Mouse (Mus musculus) activated CD4-positive, CD25-positive, alpha-beta regulatory T cell, adult 4 months (primary cell): ENCODE data around the gene Tcf12. TPM values are rescaled to one million over a fixed set of nuclear protein-coding genes. Genes with fewer than 3 reads are reported as not detected.

Source experiments
- polyA plus RNA-seq, 2 experiments: library from polyadenylated mRNA; unstranded; fragments of 100-300 nt; shearing (Covaris generic); gene quantifications; one replicate each; pipeline ENCODE4 v1.2.1; 2017

Gene Tcf12
- polyA plus RNA-seq, 2 experiments from 2014 or later: 29.9 to 36.7 TPM

Other genes starting within 250 kb of the Tcf12 start
- 10 to 100 TPM; 47.4 to 52.6 TPM for gene Zfp280d, start 163.0 kb upstream of the Tcf12 start, polyA plus RNA-seq